Mouse (Mus musculus) gastrocnemius, postnatal 36 days (tissue): Measurements from ENCODE around the gene Mettl11b. TPM values are rescaled to one million over a fixed set of nuclear protein-coding genes. Genes with fewer than 3 reads are reported as not detected.
"Not testable (repeated sequence)": the region's sequence is repeated elsewhere in the genome, so short reads cannot be mapped to it uniquely, and the experiment has no call there.

Source experiments
- DNase-seq, 2 experiments: peaks; one replicate each; pipeline ENCODE4 v3.0.0; 2022
- intact Hi-C: fragments of 180-260 bp; cut with DNase I; formaldehyde crosslinking; loops from one replicate; pipeline ENCODE4 v1.15.1; 2025
- long read RNA-seq, 2 experiments: library from polyadenylated mRNA; stranded (forward); transcript quantifications; one replicate each; pipeline ENCODE4 v2.0.0; 2021
- total RNA-seq, 2 experiments: library from RNA; stranded (reverse); gene quantifications; 2 replicates each; pipeline ENCODE4 v1.2.3; 2021

The Mettl11b gene
- 10 to 100 TPM; 20.0 to 24.6 TPM for total RNA-seq
- long read RNA-seq, experiment 1, transcript Mettl11b-201 (4 exons, 1,790 nt), result major isoform, 9 of 17 reads
- long read RNA-seq, experiment 1, partial matches to known transcripts, result 0 of 17 reads
- long read RNA-seq, experiment 1, other reads (novel, unspliced or antisense), result 8 of 17 reads
- long read RNA-seq, experiment 2, transcript Mettl11b-201 (4 exons, 1,790 nt), result major isoform, 16 of 24 reads
- long read RNA-seq, experiment 2, partial matches to known transcripts, result 0 of 24 reads
- long read RNA-seq, experiment 2, other reads (novel, unspliced or antisense), result 7 of 24 reads

DNA sequence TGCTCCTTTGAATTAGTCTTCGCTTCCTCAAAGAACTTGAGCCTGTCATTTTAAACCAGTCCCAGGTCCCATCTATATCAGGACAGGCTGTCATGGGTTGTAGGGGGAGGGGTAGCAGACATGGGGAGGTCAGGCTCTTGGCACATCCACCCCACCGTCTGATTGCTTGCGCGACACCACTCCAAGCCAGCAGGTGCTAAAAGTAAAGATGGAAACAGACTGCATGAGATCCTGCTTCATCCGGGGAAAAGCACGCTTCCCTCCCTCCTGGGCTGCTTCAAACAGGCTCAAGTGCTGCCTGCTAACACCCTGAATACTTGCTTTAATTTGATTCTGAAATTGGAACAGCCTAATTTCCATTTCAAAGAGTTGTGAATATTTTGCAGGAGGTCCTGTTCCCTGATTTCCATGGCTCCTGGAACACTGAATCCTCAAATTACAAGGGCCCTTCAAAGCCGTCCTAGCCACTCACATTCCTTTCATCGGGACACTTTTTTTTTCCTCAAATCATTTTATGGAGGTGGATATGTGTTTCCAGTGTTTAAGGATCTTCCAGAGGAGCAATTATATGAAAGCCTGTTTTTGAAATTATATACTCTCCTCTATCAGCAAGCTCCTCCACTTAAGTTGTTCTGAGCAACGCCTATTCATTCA lies at the start of gene Mettl11b:
TSS of gene Mettl11b (minus strand) at position 127 of the 654 bp plus-strand sequence.
- no peak for DNase-seq
- intact Hi-C loops, result no loop called here

DNA sequence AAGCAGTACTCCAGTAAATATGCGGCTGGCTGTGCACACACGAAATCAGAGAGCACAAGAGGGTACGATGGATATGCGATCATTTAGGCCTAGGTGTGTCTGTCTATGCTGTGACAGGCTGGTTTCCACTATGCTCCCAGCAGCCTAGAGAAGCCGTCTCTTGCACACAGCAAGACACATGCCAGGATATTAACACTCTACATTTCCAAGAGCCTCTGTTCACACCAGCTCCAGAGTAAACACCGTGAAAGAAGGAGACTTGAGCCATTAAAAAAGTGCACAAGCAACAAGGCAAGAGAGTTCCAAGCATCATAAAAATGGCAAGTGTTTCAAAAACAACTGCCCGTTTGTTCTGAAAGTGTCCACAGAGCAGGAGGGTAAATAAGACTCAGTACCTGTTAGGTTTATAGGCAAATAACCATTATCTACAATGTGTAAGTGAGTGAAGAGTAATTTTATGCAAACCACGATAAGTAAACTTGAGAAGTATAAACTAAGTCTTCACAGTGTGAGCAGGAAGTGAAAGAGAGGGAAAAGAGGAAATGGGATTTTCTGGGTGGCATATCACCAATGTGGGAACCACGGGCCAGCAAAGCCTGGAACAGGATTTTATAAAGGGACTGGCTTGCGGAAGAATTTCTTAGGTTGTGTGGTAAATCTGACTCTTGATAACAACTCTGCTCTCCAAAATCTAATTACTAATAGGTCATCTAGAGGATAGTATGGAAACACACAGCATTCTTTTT lies 32.6 kb upstream of the Mettl11b start:
- intact Hi-C loops, result no loop called here
- DNase-seq, result no peak

DNA sequence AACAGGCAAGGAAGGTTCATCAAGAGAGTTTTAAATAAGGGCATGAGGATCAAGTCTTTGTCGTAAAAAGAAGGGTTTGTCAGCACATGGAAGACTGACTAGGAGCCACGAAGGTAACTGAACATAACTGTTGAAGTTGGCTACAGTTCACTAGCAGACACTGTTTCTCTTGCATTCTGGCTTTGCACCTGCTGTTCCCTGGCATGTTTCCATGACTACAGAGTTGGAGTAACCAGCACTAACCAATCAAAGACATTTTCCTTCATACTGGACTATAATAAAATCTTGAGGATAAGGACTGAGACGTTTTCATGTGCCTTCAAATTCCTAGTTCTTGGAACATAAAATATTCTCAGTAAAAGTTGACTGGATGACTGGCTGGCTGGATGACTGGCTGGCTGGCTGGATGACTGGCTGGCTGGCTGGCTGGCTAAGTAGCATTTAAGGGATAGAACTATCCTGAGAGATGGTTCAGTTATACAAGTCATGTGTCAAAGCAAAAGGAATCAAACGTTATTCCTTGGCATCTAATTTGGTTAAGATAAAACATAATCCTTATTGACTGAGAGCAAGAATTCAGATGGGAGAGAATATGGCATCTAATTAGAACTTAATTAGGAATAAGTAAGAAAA lies 26.4 kb upstream of the Mettl11b start:
- intact Hi-C loops, result no loop called here
- DNase-seq, result no peak

DNA sequence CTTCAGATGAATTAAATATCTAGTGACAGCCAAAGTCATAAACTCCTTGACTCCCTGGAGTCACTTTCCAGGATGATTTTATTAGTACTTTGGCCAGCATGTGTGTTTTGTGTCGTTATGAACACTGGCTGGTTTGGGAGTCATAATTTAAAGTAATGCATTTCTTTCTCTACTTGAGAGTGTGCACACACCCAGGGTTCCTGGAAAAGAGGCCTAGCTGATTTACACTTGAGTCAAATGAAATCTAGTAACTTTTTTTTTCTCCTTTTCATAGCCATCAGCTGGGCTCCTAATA lies 12.2 kb upstream of the Mettl11b start:
- no peak for DNase-seq
- intact Hi-C loops, result no loop called here

DNA sequence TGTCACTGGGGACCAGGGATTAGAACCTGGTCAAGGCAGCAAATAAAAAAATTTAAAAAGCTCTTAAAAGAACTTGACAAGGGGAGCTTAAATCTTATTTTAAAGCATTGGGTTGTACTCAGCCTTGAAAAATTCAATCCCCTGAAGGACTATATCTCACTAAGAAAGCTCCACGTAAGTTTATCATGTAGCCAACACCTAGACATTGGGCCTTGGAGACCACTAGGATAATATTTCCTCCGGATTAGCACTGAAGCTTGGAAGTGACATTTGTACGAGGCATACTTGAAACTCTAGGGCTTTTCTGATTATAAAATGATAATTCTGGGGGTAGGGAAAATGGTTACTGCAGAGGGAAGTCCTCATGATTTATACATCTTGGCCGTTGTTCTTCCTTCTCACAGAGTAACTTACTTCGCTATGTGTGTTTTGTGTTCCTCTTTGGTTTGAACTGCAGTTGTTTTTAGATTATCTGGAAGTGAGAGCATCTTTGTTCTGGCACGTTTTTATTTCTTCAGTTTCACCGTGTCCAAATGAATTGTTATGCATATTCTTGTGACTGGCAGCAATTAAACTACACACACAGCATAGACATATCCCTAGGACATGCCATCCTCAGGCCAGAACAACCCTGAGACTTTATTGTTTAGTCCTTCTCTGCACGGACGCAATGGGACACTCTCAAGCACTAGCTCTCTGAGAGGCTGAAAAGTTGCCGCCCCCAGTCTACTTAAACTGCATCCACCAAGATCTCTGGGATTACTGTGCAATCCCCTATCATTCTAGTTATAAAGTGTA lies 11.6 kb upstream of the Mettl11b start:
- intact Hi-C loops, result no loop called here
- no peak for DNase-seq

DNA sequence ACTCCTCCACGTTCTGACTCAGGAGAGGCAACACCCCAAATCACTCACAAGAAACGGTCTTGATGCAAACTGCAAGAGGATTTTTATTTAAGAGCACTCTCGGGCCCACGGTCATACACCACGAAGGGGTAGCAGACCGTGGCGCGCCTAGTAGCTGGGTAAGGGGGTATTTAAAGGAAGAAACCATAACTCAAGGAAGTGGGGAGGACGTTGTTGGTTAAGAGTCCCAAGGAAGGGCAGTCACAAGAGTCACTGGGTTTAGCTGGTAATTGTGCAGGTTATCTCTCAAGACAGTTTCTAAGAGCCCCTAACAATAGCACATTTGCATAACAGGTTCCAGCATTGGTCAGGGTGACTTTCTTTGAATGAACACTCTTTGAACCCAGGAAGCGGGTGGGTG lies 6.1 kb upstream of the Mettl11b start:
- DNase-seq, intact Hi-C loops: not testable (repeated sequence)

DNA sequence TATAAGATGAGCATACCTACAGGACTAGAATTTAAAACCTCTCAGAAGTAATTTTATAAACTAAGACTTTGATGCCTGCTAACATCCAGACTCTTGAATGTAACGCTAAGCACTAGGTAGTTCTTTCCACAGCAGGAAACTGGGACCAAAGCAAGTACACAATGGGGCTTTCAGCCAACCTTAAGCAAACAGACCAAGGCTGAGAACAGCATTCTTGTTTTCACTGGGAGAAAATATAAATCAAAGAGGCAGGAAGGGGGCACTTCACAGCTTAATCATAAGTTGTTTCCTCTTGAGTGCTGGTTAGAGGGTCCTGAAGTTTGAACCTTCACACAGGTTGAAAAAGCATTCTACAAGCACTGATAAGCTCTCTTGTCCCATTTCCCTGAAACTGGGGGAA lies 1.1 kb downstream of the Mettl11b start:
- DNase-seq, result no peak
- intact Hi-C loops, result no loop called here

DNA sequence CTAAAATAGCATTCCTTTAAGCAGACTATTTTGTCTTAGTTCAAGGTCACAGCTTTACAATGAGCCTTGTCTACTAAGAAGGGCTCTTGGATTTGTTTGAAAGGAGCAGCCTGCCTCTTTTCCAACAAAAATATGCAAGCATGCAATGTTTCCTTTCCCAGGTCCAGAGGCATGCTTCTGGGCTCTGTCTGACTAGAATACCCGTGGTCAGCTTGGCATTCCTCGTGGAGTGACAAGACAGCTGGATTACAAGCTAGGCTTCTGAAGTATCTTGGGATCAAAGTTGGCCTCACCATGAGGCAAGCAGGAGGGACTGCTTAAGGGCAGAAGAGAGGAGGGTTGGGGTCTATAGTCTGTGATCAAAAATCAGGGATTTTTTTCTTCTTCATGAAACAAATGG lies 16.4 kb downstream of the Mettl11b start:
- intact Hi-C loops, result no loop called here
- DNase-seq, result no peak

DNA sequence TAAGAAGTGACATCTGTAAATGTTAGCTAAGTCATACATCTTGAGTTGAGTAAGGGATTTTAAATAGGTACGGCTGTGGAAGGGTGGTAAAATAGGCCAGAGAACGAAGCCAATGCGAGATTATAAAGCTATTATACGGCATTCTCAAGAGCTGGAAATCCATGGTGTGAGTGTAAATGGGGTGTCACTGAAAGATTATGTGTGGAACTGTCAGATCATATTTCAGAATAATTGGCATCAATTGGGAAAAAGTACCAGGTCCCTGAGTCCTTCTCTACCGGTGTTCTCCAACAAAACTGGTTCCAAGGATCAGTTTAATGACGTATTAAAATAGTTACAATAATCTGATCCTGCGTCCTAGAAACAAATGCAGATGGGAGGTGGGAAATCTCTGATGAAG lies 24.5 kb downstream of the Mettl11b start:
- intact Hi-C loops, result no loop called here
- DNase-seq, result no peak

DNA sequence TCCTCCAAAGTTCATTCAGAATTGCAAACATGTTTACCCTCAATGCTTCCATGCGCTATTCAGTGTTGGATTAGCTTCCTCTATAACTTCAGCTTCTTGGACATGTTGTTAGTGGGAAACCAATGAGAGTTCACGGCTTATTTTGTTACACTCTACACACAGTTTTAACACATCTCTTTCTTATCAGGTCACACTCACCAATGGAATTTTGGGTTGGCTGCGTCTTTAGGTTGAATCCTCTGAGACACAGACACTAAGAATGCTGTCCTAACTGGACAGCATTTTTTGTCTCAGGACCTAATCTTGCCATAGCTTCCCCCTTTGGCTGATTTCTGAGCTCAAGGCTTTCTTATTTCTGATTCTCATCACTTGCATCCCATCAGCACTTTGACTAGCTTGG lies 25.3 kb downstream of the Mettl11b start:
- no peak for DNase-seq
- intact Hi-C loops, result no loop called here

DNA sequence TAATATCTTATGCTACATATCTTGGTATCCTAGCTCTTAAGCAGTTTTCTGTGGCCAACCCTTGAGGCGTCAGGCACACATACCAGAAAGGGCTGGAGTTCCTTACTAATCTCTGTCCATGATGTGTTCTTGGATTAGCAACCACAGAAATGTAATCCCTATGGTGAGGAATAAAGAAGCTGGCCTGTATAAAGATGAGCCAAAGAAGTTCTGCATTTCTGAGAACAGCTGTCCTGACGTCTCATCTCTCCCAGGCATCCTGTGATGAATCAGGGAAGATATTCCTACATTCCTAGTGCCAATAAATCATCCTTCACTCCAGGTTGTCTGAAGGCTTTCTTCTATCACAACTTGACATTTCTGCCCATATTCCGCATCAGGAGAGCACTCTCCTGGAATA lies 33.2 kb downstream of the Mettl11b start:
- DNase-seq, result no peak
- intact Hi-C loops, result no loop called here

DNA sequence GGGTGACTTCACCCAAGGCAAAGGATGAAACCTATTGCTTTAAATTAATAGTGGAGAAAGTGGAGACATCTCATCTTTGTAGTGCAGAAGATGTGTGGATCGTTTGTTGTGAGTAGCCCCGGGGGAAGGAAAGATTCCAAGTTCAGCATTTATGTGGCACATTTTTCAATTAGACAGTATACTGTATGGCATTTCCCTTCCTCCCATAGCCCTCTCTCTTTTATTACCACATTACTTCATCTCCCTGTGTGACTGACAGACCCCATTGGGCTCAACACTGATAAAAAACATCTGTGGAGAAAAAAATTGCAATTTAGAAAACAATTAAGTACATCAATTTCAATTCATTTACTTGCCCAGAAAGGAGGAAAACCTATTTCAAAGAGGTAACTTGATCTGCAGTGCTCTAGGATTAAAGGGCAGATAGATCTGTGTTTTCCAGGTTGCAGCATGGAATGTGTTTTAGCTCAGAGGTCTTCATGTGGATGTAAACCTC lies 42.0 kb downstream of the Mettl11b start:
- intact Hi-C loops, result no loop called here
- no peak for DNase-seq

DNA sequence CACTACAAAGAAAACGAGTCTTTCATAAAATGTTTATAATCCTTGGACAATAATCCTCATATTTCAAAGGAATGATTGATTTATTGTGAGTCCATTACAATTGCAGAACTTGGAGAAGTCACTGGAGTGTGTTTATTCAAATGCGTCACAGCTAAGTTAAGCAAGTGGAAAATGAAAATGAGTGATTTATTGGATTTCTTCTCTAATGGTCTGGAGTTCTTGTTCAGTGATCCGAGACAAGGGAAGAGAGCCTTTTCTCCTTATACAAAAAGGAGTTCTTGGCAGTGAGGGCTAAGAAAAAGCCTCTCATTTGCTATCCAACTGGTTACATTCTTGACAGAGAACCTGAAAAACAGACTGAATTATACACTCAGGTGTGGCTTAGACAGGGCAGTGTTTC lies 42.9 kb downstream of the Mettl11b start:
- intact Hi-C loops, result no loop called here
- DNase-seq, result no peak

DNA sequence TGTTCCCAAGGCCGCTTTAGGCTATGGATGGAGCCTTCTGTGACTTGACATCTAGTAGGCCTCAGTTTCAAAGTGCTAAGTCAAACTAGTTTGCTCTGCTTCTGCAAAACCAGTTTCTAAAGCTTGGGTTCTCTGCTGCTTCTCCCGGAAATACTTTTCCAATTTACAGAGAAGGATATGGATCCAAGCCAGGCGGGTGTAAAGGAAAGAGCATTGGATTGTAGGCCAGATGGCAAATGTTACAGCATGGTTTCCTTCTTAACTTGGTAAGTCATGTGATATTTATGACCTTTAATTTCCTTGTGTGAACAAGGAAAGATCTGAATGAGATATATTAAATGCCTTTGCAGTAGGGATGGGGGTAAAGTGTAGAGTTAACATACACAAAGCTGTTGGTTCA lies 52.2 kb downstream of the Mettl11b start:
- no peak for DNase-seq
- intact Hi-C loops, result no loop called here

DNA sequence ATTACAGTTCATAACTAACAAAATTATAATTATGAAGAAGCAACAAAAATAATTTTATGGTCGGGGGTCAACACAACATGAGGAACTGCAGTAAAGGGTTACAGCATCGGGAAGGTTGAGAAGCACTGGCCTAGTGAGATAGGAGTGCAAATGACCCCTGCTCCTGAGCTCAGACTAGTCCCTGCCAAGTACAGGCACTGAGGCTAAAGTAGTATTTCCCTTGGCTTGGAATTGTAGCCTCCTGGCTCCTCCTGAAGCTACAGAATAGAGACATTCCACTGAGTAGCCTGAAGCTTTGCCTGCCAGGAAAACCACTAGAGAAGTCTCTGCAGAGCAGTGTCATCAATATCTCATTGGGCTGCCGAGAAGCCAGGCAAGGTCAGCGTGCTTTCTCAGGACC lies 53.7 kb downstream of the Mettl11b start:
- DNase-seq, result no peak
- intact Hi-C loops, result no loop called here

DNA sequence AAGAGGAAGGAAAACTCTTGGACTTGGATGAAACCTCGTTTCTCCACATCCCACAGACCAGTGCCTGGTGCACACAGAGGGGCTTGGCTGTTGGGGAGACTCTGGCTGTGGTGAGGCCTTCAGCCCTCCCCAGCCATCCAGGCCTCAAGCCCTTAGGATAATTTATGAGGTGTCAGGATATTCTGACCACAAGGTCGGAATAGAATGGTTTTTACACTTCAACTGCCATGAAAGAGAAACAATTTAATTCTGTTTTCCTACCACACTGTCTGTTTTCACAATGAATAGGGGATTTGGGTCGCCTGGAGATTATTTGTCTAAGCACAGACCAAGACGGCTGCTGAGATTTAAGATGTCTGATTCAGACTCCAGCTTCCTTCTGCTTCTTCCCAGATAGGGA lies 54.3 kb downstream of the Mettl11b start:
- intact Hi-C loops, result no loop called here
- DNase-seq, result no peak

DNA sequence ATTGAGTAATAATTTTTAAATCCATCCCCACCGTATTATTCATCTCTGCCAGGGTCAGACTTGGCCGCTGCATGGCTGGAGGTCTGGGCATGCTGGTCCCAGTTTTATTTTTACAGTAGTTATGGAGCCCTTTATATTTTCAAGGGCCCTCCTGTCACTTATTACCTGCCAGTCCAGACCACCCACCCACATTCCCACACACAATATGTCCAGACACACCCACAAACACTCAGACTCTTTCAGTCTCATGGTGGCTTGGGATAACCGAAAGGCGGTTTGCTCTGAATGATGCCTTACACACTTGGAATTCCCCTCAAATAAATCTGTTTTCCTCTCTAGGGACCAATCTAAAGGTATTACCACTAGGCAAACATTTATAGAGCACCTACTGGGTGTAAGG lies 55.1 kb downstream of the Mettl11b start:
- no peak for DNase-seq
- intact Hi-C loops, result no loop called here

DNA sequence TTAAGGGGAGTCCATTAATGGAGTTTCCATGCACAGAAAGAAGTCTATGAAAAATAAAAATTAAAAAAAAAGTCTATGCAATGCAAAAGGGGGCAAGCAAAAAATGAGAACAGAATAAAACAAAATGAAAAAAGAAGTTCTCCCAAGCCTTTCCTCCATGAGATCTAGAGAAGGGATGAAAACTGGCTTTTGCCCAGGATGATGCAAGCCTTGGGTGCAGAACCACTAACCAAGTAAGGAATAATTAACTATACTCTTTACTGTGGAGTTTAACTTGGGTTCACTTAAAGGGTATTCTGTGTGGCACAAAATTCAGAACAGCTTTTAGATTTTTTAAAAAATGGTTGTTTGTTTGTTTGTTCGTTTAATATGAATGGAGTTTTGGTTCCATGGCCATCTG lies 62.6 kb downstream of the Mettl11b start:
- intact Hi-C loops, result no loop called here
- no peak for DNase-seq

DNA sequence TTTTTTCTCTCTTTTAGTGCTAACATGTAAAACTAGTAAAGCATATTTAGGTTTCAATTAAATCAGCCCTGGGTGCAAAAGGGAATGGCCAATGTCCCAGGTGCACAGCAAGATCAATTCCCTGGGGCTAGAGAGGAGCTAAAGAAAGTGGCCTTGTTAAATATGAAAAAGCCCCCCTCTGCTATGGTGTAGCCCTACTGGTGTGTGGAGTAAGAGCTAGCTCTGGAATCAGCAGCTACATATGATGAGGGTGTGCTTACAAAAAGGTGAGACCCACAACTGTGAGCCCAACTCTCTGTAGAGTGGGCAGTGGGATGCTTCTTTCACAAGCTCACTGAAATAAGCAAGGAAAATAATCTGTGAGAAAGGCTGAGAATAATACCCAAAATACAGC lies 66.5 kb downstream of the Mettl11b start:
- DNase-seq, result no peak
- intact Hi-C loops, result no loop called here

DNA sequence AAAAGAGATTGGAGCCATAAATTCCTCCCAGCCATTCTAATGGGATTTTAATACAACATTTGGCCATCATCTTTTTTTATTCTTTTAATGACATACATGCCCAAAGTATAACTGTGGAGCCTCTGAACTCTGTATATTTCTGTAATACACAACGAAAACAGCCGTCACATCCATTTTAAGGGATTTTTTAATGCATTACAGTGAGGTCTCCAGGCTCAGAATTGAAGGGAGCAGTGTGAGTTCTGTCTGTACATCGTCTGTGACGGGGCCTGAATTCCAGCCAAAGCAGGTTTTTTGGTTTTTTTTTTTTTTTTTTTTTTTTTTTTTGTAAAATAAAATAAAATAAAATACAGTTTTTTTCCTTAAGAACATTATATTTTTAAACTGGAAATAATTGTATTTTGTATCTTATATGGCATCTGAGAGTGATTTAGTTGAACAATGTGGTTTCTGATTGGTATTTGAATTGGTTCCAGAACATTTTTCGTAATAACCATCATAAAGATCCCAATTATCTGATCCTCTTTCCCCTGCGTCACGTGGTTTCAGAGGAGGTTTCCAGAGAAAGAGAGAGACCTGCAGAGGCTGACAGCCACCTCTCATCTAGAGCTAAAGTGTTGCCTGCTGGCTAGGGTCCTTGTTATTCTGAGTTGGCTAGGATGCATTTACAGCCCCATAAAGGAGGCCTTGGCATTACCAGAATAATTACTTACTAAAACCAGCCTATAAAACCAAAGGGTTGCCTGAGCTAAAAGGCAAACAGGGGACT lies 67.1 kb downstream of the Mettl11b start:
- no peak for DNase-seq
- intact Hi-C loops, result no loop called here
